20 mouse cellular contexts compared by ENCODE assay signal in the genomic region with DNA sequence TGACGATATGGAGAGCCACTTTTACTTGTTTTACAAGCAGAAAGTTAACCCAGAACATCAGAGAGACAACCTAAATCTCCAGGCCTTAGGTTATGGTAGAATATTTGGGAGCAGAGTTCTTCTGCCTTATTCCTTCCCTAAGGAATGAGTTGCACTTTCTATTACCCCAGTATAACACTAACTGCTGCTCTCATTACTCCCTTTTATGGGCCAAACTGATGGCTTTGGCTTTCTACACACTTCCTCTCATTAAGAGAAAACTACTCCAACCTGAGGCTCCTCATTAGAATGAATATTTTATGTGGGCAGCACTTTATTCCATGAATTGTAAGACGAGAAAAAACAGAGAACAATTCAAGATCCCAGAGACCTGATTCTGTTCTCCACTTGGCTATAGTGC.
DNase-seq lines count a peak whose midpoint lies in the region; ATAC-seq and TF ChIP-seq lines count a peak whose summit lies in the region.
"Had no signal": no experiment of that assay in that cellular context is flagged by ENCODE, and none has a peak within 500 bp of the region (broad histone marks: within the 10 kb centered on the region; RNA-seq: fewer than 3 reads in every experiment).

No protein-coding gene starts in this region.

- 22% methylated on average over 2 of the region's 2 CpGs for WGBS in limb, embryonic 13.5 days
- 60% methylated on average over 2 of the region's 2 CpGs for WGBS in limb, embryonic 10.5 days
- 24% methylated on average over 2 of the region's 2 CpGs for WGBS in limb, embryonic 14.5 days

- H3K27ac ChIP-seq in limb, embryonic 13.5 days: no peak overlapping the region
- H3K27ac ChIP-seq in limb, embryonic 10.5 days: no peak overlapping the region
- H3K27ac ChIP-seq in limb, embryonic 14.5 days (replicated peaks; ENCODE audit: low read depth, low read length): no peak overlapping the region

- DNase-seq in limb, embryonic 10.5 days (ENCODE audit: low spot score): no peak
- DNase-seq in limb, embryonic 14.5 days (ENCODE audit: low spot score): peak; percentile 5
- DNase-seq in adrenal gland, adult (ENCODE audit: inconsistent age in 2 of 2, low spot score in 1 of 2): no peak
- DNase-seq: adrenal gland, adult 2 months; adrenal gland, adult 8-10 months; adrenal gland, postnatal 10 days; adrenal gland, postnatal 14 days; adrenal gland, postnatal 25 days; adrenal gland, postnatal 36 days; B cell, adult 2 months; cerebellum, adult 11 months; cerebellum, adult 11-12 months; cerebellum, adult 18-20 months; cerebellum, adult 2 months had no signal

- H3K27me3 ChIP-seq in limb, embryonic 13.5 days: no peaks in the 10 kb centered on the region
- H3K27me3 ChIP-seq in limb, embryonic 10.5 days (ENCODE audit: low read depth, poor library complexity, severe bottlenecking): no peaks in the 10 kb centered on the region
- H3K27me3 ChIP-seq in limb, embryonic 14.5 days (ENCODE audit: control insufficient read depth, insufficient read depth, low read length): no peaks in the 10 kb centered on the region
- H3K27me3 ChIP-seq: CH12.LX, Patski had no signal

- H3K9ac ChIP-seq in limb, embryonic 13.5 days: no peak overlapping the region
- no peak overlapping the region for H3K9ac ChIP-seq in limb, embryonic 14.5 days (ENCODE audit: low read depth, low read length, severe bottlenecking)

- H3K9me3 ChIP-seq in limb, embryonic 13.5 days: no peaks in the 10 kb centered on the region
- H3K9me3 ChIP-seq in limb, embryonic 10.5 days (replicated peaks): no peaks in the 10 kb centered on the region
- H3K9me3 ChIP-seq in limb, embryonic 14.5 days (ENCODE audit: control insufficient read depth, low read length): no peaks in the 10 kb centered on the region

- H3K4me2 ChIP-seq in limb, embryonic 13.5 days (replicated peaks): no peak overlapping the region
- H3K4me2 ChIP-seq in limb, embryonic 14.5 days (replicated peaks; ENCODE audit: low read depth, low read length, severe bottlenecking): no peak overlapping the region

- no peak overlapping the region for H3K4me3 ChIP-seq in limb, embryonic 13.5 days
- no peak overlapping the region for H3K4me3 ChIP-seq in limb, embryonic 10.5 days
- H3K4me3 ChIP-seq in limb, embryonic 14.5 days (replicated peaks; ENCODE audit: low read length): no peak overlapping the region

- no peaks in the 10 kb centered on the region for H3K4me1 ChIP-seq in limb, embryonic 13.5 days
- no peaks in the 10 kb centered on the region for H3K4me1 ChIP-seq in limb, embryonic 10.5 days
- H3K4me1 ChIP-seq in limb, embryonic 14.5 days (ENCODE audit: control insufficient read depth, insufficient read depth, low read length): no peaks in the 10 kb centered on the region

- TF ChIP-seq POLR2A in limb, embryonic 14.5 days (IDR thresholded peaks at IDR 0.05; ENCODE audit: borderline replicate concordance, extremely low read depth, insufficient read depth, insufficient read length): no peak

- no peaks in the 10 kb centered on the region for H3K36me3 ChIP-seq in limb, embryonic 13.5 days
- no peaks in the 10 kb centered on the region for H3K36me3 ChIP-seq in limb, embryonic 10.5 days
- no peaks in the 10 kb centered on the region for H3K36me3 ChIP-seq in limb, embryonic 14.5 days (ENCODE audit: control insufficient read depth, insufficient read depth, low read length)
- H3K36me3 ChIP-seq: G1E had no signal

- ATAC-seq in limb, embryonic 13.5 days (ENCODE audit: low FRiP score, low read depth): peak; percentile 61
- peak; percentile 57; the same call in 1 of the 2 replicates for ATAC-seq in limb, embryonic 14.5 days (ENCODE audit: low FRiP score, low read depth)
- ATAC-seq: activated CD4-positive, CD25-positive, alpha-beta regulatory T cell, adult 4 months; CD4-positive, CD25-positive, alpha-beta regulatory T cell, adult 4 months; Patski had no signal
